Mouse (Mus musculus) kidney, adult 11 months (tissue): ENCODE results near the gene Btbd35f26.
A peak's percentile ranks its signal among the peaks of the same experiment; 100 is the strongest.
"Not testable (repeated sequence)": the region's sequence is repeated elsewhere in the genome, so short reads cannot be mapped to it uniquely, and the experiment has no call there.

Experiments used
- DNase-seq: peaks from one replicate; pipeline ENCODE4 v3.0.0; 2022

The Btbd35f26 gene

DNA sequence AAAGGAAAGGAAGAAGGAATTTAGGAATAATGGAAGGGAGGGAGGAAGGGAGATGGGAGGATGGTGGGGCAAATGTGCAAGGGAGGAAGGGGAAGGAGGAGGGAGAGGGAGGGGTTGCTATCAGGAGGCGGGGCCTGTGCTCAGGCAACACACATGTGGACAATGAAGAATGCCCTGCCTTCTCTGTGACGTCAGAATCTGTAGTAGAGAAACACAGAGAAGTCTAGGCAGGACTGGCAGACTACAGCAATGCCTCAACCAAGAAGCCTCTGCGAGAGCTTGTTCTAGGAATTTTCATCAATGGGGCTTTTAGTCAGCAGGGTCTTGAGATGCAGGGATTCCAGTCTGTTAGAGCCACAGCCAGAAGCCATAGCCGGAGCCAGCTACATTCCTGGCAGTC lies at the start of gene Btbd35f26:
Gene Btbd35f26, plus strand, starts transcription at position 301 of the 400 bp plus-strand sequence.
- DNase-seq = not testable (repeated sequence)

GRCm38 (mm10) chrX:31341924-31342323 lies 5.7 kb downstream of the Btbd35f26 start:
- DNase-seq = peak; percentile 7

- DNase-seq = not testable (repeated sequence)
Observed at GRCm38 (mm10) chrX:31383818-31384217, 47.6 kb downstream of the Btbd35f26 start, which contains the start of gene Btbd35f19. Btbd35f19 (minus strand) TSS chrX:31383918.
